Mouse (Mus musculus) frontal cortex, adult 2 months (tissue): ENCODE data around the gene Kcp. TPM values are rescaled to one million over a fixed set of nuclear protein-coding genes. Genes with fewer than 3 reads are reported as not detected.

Source experiments
- DNase-seq, 2 experiments: peaks; one replicate each; pipeline ENCODE4 v3.0.0; 2022; ENCODE audit warnings: low spot score in 1 of 2; ENCODE audit errors: extremely low spot score in 1 of 2
- polyA plus RNA-seq: library from polyadenylated mRNA; depleted of rRNA; stranded (reverse); fragments of >200 nt; gene quantifications from 2 replicates; pipeline ENCODE4 v1.2.3, GENCODE M21; 2012; rRNA removed

Gene Kcp
- polyA plus RNA-seq, 1 experiment: 5.7 TPM

- no peak for DNase-seq
Observed at GRCm38 (mm10) chr6:29426331-29426730, 81.4 kb downstream of the Kcp start.

GRCm38 (mm10) chr6:29425118-29425517 lies 82.6 kb downstream of the Kcp start:
- no peak for DNase-seq

Other genes with a start within 250 kb of the Kcp start
- gene Hilpda, start 235.5 kb downstream of the Kcp start, polyA plus RNA-seq: 8.7 and 10.6 TPM in 2 replicates
- 1.2 and 1.8 TPM in 2 replicates for gene Fam71f2, start 228.4 kb downstream of the Kcp start, polyA plus RNA-seq
- 0.06 TPM in 1 of 2 replicates, not detected in the other for gene Fam71f1, start 188.8 kb downstream of the Kcp start, polyA plus RNA-seq
- gene Calu, start 159.9 kb downstream of the Kcp start, polyA plus RNA-seq: 69.4 and 72.8 TPM in 2 replicates
- gene Opn1sw, start 119.5 kb downstream of the Kcp start, polyA plus RNA-seq: 0.10 and 0.59 TPM in 2 replicates
- 90.8 and 94.1 TPM in 2 replicates for gene Ccdc136, start 111.6 kb downstream of the Kcp start, polyA plus RNA-seq
- gene Flnc, start 74.7 kb downstream of the Kcp start, polyA plus RNA-seq: 0.44 and 0.66 TPM in 2 replicates
- gene Atp6v1f, start 40.2 kb downstream of the Kcp start, polyA plus RNA-seq: 394 and 433 TPM in 2 replicates
- gene Atp6v1fnb, start 36.5 kb downstream of the Kcp start, polyA plus RNA-seq: 0.29 TPM in 1 of 2 replicates, not detected in the other
- gene Irf5, start 18.7 kb upstream of the Kcp start, polyA plus RNA-seq: 4.1 and 5.8 TPM in 2 replicates
- 49.3 and 57.0 TPM in 2 replicates for gene Tnpo3, start 101.9 kb upstream of the Kcp start, polyA plus RNA-seq
- gene Tspan33, start 186.3 kb upstream of the Kcp start, polyA plus RNA-seq: 26.6 and 28.7 TPM in 2 replicates
- gene Smo, start 227.6 kb upstream of the Kcp start, polyA plus RNA-seq: 10.2 and 10.4 TPM in 2 replicates